Mouse (Mus musculus): ENCODE measurements around the gene Col4a2. TPM values are rescaled to one million over a fixed set of nuclear protein-coding genes. Genes with fewer than 3 reads are reported as not detected.

Gene Col4a2
- polyA plus RNA-seq, 1 experiment from 2014 or later: 33.8 TPM

DNA sequence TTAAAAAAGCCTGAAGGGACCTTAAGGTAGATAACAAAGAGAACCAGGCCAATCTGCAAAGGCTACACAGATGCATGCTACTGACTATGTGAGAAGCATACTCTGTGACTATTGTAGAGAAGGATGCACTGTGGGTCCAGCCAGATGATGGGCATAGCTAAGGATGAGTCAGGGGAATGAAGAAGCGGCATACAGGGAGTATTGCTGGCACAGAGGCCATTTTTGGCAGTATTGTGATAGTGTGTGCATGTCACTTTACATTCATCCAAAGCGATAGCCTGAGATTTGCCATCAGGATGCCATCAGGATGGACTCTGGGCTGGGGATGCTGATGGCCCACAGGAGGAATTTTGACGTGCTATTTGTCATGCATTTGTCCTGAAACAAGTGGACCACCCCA is 25.5 kb upstream of the Col4a2 start:
- Histone ChIP-seq H3K4me3 (ENCODE audit: low read depth, low read length) (no peak overlapping the region), H3K4me2 (ENCODE audit: low read length) (no peak overlapping the region), H3K4me1 (ENCODE audit: control insufficient read depth, insufficient read depth, low read length) (peaks cover 6% of the 10 kb centered on the region; the same call in 1 of the 2 replicates), H3K27ac (ENCODE audit: low read length) (no peak overlapping the region), H3K36me3 (ENCODE audit: control insufficient read depth, insufficient read depth, low read length) (no peaks in the 10 kb centered on the region), H3K9me3 (replicated peaks; ENCODE audit: control insufficient read depth, low read length, poor library complexity, severe bottlenecking) (no peaks in the 10 kb centered on the region), H3K27me3 (ENCODE audit: control insufficient read depth, insufficient read depth, low read depth, low read length) (no peaks in the 10 kb centered on the region), H3K9ac (ENCODE audit: low read depth, low read length) (no peak overlapping the region)
- ATAC-seq: no peak
- 57% methylated on average over 3 of the region's 3 CpGs for WGBS

- Histone ChIP-seq H3K9me3 (replicated peaks; ENCODE audit: control insufficient read depth, low read length, poor library complexity, severe bottlenecking) (no peaks in the 10 kb centered on the region), H3K9ac (ENCODE audit: low read depth, low read length) (no peak overlapping the region), H3K4me3 (ENCODE audit: low read depth, low read length) (no peak overlapping the region), H3K4me1 (ENCODE audit: control insufficient read depth, insufficient read depth, low read length) (peaks cover under 1% of the 10 kb centered on the region; the same call in 1 of the 2 replicates), H3K4me2 (ENCODE audit: low read length) (no peak overlapping the region), H3K36me3 (ENCODE audit: control insufficient read depth, insufficient read depth, low read length) (no peaks in the 10 kb centered on the region), H3K27me3 (ENCODE audit: control insufficient read depth, insufficient read depth, low read depth, low read length) (no peaks in the 10 kb centered on the region), H3K27ac (ENCODE audit: low read length) (no peak overlapping the region)
- WGBS: 57% methylated on average over 6 of the region's 6 CpGs
- no peak for ATAC-seq
Measured at GRCm38 (mm10) chr8:11288286-11288685, 24.3 kb upstream of the Col4a2 start.

DNA sequence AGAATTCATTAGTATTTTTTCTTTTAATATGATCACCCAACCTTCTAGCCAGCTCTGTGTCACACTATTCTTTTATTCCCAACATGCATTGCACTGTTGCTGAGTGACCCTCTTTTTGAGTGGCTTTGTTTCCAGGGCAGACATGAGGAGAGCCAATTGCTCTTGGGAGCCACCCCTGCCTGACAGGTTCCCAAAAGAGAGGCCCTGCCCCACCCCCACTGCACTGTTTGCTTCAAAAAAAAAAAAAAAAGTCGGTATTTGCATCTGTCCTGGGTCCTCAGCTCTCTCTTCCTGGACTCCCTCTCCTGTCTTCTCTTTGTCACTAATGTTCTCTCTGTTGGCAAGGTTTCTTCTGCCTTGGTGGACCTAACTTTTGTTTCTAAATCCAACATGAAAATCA is 22.1 kb upstream of the Col4a2 start:
- Histone ChIP-seq H3K9me3 (replicated peaks; ENCODE audit: control insufficient read depth, low read length, poor library complexity, severe bottlenecking) (no peaks in the 10 kb centered on the region), H3K4me1 (ENCODE audit: control insufficient read depth, insufficient read depth, low read length) (no peaks in the 10 kb centered on the region), H3K9ac (ENCODE audit: low read depth, low read length) (no peak overlapping the region), H3K4me2 (ENCODE audit: low read length) (no peak overlapping the region), H3K27ac (ENCODE audit: low read length) (no peak overlapping the region), H3K36me3 (ENCODE audit: control insufficient read depth, insufficient read depth, low read length) (no peaks in the 10 kb centered on the region), H3K27me3 (ENCODE audit: control insufficient read depth, insufficient read depth, low read depth, low read length) (no peaks in the 10 kb centered on the region), H3K4me3 (ENCODE audit: low read depth, low read length) (no peak overlapping the region)
- ATAC-seq: no peak
- WGBS: 17% methylated on average over 1 of the region's 1 CpGs

DNA sequence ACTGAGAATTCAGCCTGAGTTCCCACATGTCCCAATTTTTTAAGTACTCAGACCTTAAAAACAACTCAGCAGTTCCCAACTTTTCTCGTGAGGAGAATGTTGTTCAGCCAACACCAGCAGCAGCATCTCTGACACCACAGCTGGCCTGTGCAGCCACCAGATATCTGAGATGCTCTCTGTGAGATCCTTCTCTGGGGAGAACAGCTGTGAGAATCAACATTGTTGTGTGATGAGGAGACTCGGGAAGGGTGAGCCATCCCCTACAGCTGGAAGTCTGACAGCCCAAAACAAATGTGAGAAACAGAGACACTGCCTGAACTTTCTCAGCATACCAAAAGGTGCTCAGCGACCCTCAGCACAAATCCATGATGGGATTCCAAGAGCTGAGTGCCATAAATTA is 20.0 kb upstream of the Col4a2 start:
- WGBS: 64% methylated on average over 3 of the region's 3 CpGs
- no peaks in the 10 kb centered on the region for H3K4me1 ChIP-seq (ENCODE audit: control insufficient read depth, insufficient read depth, low read length)
- no peak for ATAC-seq
- no peak overlapping the region for H3K27ac ChIP-seq (ENCODE audit: low read length)
- no peak overlapping the region for H3K9ac ChIP-seq (ENCODE audit: low read depth, low read length)
- no peaks in the 10 kb centered on the region for H3K36me3 ChIP-seq (ENCODE audit: control insufficient read depth, insufficient read depth, low read length)
- no peak overlapping the region for H3K4me3 ChIP-seq (ENCODE audit: low read depth, low read length)
- no peaks in the 10 kb centered on the region; the same call in 1 of the 2 replicates for H3K27me3 ChIP-seq (ENCODE audit: control insufficient read depth, insufficient read depth, low read depth, low read length)
- H3K4me2 ChIP-seq (ENCODE audit: low read length): no peak overlapping the region
- H3K9me3 ChIP-seq (replicated peaks; ENCODE audit: control insufficient read depth, low read length, poor library complexity, severe bottlenecking): no peaks in the 10 kb centered on the region

- Histone ChIP-seq H3K27ac (ENCODE audit: low read length) (no peak overlapping the region), H3K27me3 (ENCODE audit: control insufficient read depth, insufficient read depth, low read depth, low read length) (no peaks in the 10 kb centered on the region; the same call in 1 of the 2 replicates), H3K4me2 (ENCODE audit: low read length) (no peak overlapping the region), H3K4me1 (ENCODE audit: control insufficient read depth, insufficient read depth, low read length) (no peaks in the 10 kb centered on the region), H3K36me3 (ENCODE audit: control insufficient read depth, insufficient read depth, low read length) (no peaks in the 10 kb centered on the region), H3K4me3 (ENCODE audit: low read depth, low read length) (no peak overlapping the region), H3K9me3 (replicated peaks; ENCODE audit: control insufficient read depth, low read length, poor library complexity, severe bottlenecking) (no peaks in the 10 kb centered on the region), H3K9ac (ENCODE audit: low read depth, low read length) (no peak overlapping the region)
- ATAC-seq: no peak
- WGBS: 92% methylated on average over 10 of the region's 10 CpGs
Measured at GRCm38 (mm10) chr8:11296282-11296943, 16.2 kb upstream of the Col4a2 start.

- Histone ChIP-seq H3K4me1 (ENCODE audit: control insufficient read depth, insufficient read depth, low read length) (no peaks in the 10 kb centered on the region), H3K9me3 (replicated peaks; ENCODE audit: control insufficient read depth, low read length, poor library complexity, severe bottlenecking) (no peaks in the 10 kb centered on the region), H3K4me2 (ENCODE audit: low read length) (no peak overlapping the region), H3K36me3 (ENCODE audit: control insufficient read depth, insufficient read depth, low read length) (no peaks in the 10 kb centered on the region), H3K9ac (ENCODE audit: low read depth, low read length) (no peak overlapping the region), H3K27me3 (ENCODE audit: control insufficient read depth, insufficient read depth, low read depth, low read length) (no peaks in the 10 kb centered on the region; the same call in 1 of the 2 replicates), H3K4me3 (ENCODE audit: low read depth, low read length) (no peak overlapping the region), H3K27ac (ENCODE audit: low read length) (no peak overlapping the region)
- 88% methylated on average over 8 of the region's 8 CpGs for WGBS
- no peak for ATAC-seq
Measured at GRCm38 (mm10) chr8:11297141-11297838, 15.3 kb upstream of the Col4a2 start.

GRCm38 (mm10) chr8:11298531-11299316 is 13.9 kb upstream of the Col4a2 start:
- ATAC-seq: no peak

DNA sequence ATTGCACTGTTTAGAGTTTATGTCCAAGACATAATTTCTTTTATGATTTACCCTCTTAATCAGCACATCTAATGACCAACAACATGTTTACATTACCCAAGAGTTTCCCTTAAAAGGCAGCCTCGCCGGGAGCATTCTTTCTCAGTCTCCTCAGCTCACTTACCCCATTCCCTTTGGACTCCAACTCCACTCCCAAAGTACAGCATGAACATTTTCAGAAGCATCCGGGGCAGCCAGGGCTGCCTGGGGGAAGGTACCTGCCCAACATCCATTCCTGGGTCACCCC is 13.3 kb upstream of the Col4a2 start:
- H3K4me3 ChIP-seq (ENCODE audit: low read depth, low read length): no peak overlapping the region
- no peak for ATAC-seq
- no peaks in the 10 kb centered on the region; the same call in 1 of the 2 replicates for H3K27me3 ChIP-seq (ENCODE audit: control insufficient read depth, insufficient read depth, low read depth, low read length)
- no peaks in the 10 kb centered on the region for H3K36me3 ChIP-seq (ENCODE audit: control insufficient read depth, insufficient read depth, low read length)
- no peaks in the 10 kb centered on the region for H3K4me1 ChIP-seq (ENCODE audit: control insufficient read depth, insufficient read depth, low read length)
- H3K4me2 ChIP-seq (ENCODE audit: low read length): no peak overlapping the region
- no peak overlapping the region for H3K27ac ChIP-seq (ENCODE audit: low read length)
- H3K9me3 ChIP-seq (replicated peaks; ENCODE audit: control insufficient read depth, low read length, poor library complexity, severe bottlenecking): no peaks in the 10 kb centered on the region
- H3K9ac ChIP-seq (ENCODE audit: low read depth, low read length): no peak overlapping the region
- WGBS: 81% methylated on average over 3 of the region's 3 CpGs

More at GRCm38 (mm10) chr8:11298531-11299316, 13.9 kb upstream of the Col4a2 start:
- Histone ChIP-seq H3K36me3 (ENCODE audit: control insufficient read depth, insufficient read depth, low read length) (no peaks in the 10 kb centered on the region), H3K4me3 (ENCODE audit: low read depth, low read length) (no peak overlapping the region), H3K9ac (ENCODE audit: low read depth, low read length) (no peak overlapping the region), H3K9me3 (replicated peaks; ENCODE audit: control insufficient read depth, low read length, poor library complexity, severe bottlenecking) (no peaks in the 10 kb centered on the region), H3K4me2 (ENCODE audit: low read length) (no peak overlapping the region), H3K4me1 (ENCODE audit: control insufficient read depth, insufficient read depth, low read length) (no peaks in the 10 kb centered on the region), H3K27me3 (ENCODE audit: control insufficient read depth, insufficient read depth, low read depth, low read length) (no peaks in the 10 kb centered on the region; the same call in 1 of the 2 replicates), H3K27ac (ENCODE audit: low read length) (no peak overlapping the region)
- 83% methylated on average over 12 of the region's 12 CpGs for WGBS

DNA sequence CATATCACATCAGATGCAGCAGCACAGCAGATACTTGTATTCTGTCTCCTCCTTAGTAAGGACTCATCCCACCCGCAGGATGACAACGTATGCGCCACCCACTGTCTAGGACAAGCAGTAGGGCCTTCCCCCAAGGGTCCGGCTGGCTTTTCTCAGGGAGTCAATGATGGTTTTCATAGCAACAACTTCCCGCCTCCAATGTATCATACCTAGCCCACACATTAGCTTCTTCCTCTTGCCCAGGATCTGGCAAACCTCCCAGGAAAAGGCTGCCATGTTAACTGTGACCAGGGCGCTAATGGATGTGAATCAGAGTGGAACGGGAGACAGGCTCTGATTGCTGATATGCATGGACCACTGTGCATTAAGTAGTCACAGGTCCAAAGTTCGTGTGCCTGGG is 12.2 kb upstream of the Col4a2 start:
- no peak overlapping the region for H3K27ac ChIP-seq (ENCODE audit: low read length)
- H3K9ac ChIP-seq (ENCODE audit: low read depth, low read length): no peak overlapping the region
- H3K36me3 ChIP-seq (ENCODE audit: control insufficient read depth, insufficient read depth, low read length): no peaks in the 10 kb centered on the region
- no peak overlapping the region for H3K4me3 ChIP-seq (ENCODE audit: low read depth, low read length)
- H3K4me2 ChIP-seq (ENCODE audit: low read length): no peak overlapping the region
- no peaks in the 10 kb centered on the region for H3K4me1 ChIP-seq (ENCODE audit: control insufficient read depth, insufficient read depth, low read length)
- WGBS: 80% methylated on average over 8 of the region's 8 CpGs
- no peaks in the 10 kb centered on the region; the same call in 1 of the 2 replicates for H3K27me3 ChIP-seq (ENCODE audit: control insufficient read depth, insufficient read depth, low read depth, low read length)
- no peak for ATAC-seq
- H3K9me3 ChIP-seq (replicated peaks; ENCODE audit: control insufficient read depth, low read length, poor library complexity, severe bottlenecking): no peaks in the 10 kb centered on the region

Measured in midbrain, embryonic 16.5 days (tissue).